Mouse (Mus musculus): Measurements from ENCODE around the gene Olfr772.
"Not testable (repeated sequence)": the region's sequence is repeated elsewhere in the genome, so short reads cannot be mapped to it uniquely, and the experiment has no call there.

Gene Olfr772

DNA sequence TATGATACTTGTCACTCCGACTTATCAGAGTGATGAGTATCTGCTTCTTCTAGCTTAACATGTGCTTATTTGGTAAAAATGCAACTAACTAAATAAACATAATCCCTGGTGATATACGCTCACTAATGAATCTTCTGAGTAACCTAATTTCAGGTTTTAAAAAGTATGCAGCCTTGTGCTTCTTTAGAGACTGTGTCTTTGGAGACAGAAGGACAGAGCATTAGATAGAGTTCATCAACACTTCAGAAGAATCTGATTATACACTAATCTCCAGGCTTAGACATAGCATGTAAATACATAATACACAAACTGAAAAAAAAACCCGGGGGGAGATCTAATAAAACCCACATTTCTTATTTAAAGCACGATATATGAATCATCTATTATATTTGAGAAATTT lies at the start of gene Olfr772:
Gene Olfr772, minus strand, starts transcription at position 101 of the 400 bp plus-strand sequence.
- DNase-seq: not testable (repeated sequence)

DNA sequence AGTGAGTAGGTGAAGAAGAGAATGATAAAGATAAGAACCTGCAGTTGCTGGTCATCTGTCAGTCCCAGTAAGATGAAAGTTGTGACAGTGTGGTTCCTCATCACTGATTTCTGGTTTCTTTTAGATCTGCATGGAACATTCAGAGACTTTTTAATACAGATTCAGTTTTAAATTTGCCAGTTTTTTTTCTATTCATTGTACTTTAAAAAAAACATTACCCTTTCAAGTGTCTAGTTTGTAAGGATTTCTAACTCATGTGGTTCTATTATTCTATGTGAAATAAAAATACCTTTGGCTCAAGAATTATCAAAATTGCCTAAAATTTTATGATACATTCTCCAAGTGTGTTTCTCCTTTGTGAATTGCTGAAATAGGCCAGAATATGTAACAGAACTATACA lies 9.6 kb upstream of the Olfr772 start, which contains the start of gene Olfr773:
Gene Olfr773, minus strand, starts transcription at position 101 of the 400 bp plus-strand sequence.
- DNase-seq: not testable (repeated sequence)

DNA sequence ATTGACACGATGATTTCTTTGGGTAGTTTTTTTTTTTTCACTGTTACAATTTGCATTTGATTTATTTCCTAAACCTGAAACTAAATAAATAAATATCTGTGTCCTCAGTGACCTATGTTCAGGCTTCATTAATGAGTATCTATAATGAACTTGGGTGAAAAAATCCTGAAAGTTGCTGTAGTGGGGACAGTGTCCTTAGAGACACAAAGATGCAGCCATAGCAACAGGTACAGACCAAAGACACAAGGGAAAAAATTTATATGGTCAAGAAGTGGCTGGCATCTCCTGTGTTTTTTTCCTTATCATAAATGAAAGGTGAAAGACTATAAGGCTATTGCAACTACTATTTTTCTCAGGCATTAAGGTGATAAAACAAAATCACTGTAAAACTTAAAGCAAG lies 13.1 kb downstream of the Olfr772 start, which contains the start of gene Olfr771:
Gene Olfr771, minus strand, starts transcription at position 101 of the 400 bp plus-strand sequence.
- DNase-seq: no peak

DNA sequence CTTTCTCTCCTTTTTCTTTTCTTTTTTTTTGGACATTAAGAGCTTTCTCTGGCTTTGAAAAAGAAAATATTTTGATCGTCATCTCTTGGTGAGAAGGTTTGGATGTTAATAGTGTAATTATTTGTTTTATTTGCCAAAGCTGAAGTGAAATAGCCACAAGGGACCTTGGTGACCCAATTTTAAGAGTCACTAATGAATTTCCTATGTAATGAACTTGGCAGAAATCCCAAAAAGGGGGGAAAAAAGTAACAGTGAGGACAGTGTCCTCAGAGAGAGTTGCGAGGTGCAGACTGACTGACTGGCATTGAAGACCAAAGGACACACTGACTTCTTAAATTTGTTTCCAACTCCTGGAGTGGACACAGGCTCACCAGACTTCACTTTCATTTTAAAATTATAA lies 38.8 kb downstream of the Olfr772 start, which contains the start of gene Olfr770:
Gene Olfr770, minus strand, starts transcription at position 101 of the 400 bp plus-strand sequence.
- no peak for DNase-seq

Data from lung, adult 18-20 months (tissue).